Mouse (Mus musculus) heart, adult 2 months (tissue): ENCODE results near the gene Mul1.

Experiments used
- CTCF ChIP-seq: fragments of 200-600 bp; IDR thresholded peaks from 2 replicates; pipeline ENCODE4 v1.8.1; 2022; ENCODE audit warnings: antibody characterized with exemption, mild to moderate bottlenecking, moderate library complexity
- EP300 ChIP-seq: fragments of 200-500 bp; IDR thresholded peaks from 2 replicates; pipeline ENCODE4 v1.6.1; 2011; ENCODE audit warnings: low read depth, low read length, control low read depth; ENCODE audit not compliant: insufficient read depth
- POLR2A ChIP-seq: fragments of 200-500 bp; IDR thresholded peaks from 2 replicates; pipeline ENCODE4 v1.6.1; 2011; ENCODE audit warnings: mild to moderate bottlenecking, low read depth, low read length, control low read depth; ENCODE audit not compliant: insufficient read depth

DNA sequence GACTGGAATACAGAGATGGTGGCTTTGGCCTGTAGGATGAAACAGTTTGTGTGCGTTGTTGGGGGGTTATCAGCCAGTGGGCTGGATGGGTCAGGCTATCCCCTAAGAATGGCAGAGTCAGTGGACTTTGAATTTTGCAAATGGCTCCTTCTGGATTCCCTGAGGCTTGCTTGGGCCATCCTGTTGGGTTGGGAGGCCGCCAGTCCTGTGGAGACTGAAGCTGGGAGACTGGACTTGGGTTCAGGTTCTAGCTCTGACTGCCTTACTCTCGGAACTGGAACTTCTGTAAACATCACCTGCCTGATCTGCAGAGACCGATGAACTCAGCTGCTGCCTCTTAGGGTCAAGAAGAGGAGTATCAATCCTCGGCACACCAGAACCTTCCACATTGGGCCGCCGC is 23.7 kb downstream of the Mul1 start:
- TF ChIP-seq CTCF: no peak
- TF ChIP-seq POLR2A: no peak
- TF ChIP-seq EP300: no peak
